Mouse (Mus musculus) left cerebral cortex, postnatal 10 days (tissue): Measurements from ENCODE around the gene Gm20388. TPM values are rescaled to one million over a fixed set of nuclear protein-coding genes. Genes with fewer than 3 reads are reported as not detected.
"Not testable (repeated sequence)": the region's sequence is repeated elsewhere in the genome, so short reads cannot be mapped to it uniquely, and the experiment has no call there.

ENCODE experiments used
- DNase-seq, 2 experiments: peaks; one replicate each; pipeline ENCODE4 v3.0.0; 2021 to 2022; ENCODE audit warnings: low spot score in 2 of 2, mixed read lengths in 1 of 2; ENCODE audit errors: extremely low spot score in 1 of 2
- intact Hi-C: fragments of 180-260 bp; cut with DNase I; formaldehyde crosslinking; loops from one replicate; pipeline ENCODE4 v1.15.1; 2025
- total RNA-seq, 2 experiments: library from RNA; stranded (reverse); gene quantifications; 2 replicates each; pipeline ENCODE4 v1.2.3; 2021

Gm20388 gene
- total RNA-seq, 2 experiments from 2014 or later = 4.4 to 9.0 TPM

DNA sequence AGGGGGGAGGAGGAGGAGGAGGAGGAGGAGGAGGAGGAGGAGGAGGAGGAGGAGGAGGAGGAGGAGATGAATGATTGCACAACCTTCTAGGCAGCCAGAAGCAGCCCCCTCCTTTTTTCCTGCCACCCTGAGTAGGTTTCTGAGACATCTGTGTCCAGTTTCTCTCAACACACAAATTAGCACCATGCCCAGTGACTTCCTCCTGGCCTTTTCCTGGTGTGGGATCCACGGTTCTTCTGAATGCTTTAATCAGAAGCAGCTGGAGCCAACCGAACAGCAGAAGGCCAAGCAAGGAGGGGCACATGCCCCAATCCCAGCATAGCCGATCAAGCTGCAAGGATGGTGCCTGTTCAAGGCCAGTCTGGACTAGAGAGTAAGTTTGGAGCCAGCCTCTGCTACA is 3889.2 kb downstream of the Gm20388 start:
- intact Hi-C loops = loop anchor here (10.0 kb wide), 1 partner anchor 555 kb away; no protein-coding TSS in a partner anchor
- no peak for DNase-seq

DNA sequence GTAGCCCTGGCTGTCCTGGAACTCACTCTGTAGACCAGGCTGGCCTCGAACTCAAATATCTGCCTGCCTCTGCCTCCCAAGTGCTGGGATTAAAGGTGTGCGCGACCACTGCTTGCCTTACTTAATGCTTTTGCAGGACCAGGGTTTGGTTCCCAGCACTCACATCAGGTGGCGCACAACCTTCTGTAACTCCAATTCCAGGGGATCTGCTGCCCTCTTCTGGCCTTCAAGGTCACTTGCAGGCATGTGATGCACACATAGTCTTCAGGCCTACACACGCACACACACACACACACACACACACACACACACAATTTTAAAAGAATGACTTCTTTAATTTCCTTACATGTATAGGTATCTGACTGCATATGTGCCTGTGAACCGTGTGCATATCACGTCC is 3890.2 kb downstream of the Gm20388 start:
- DNase-seq = no peak
- intact Hi-C loops = no loop called here

DNA sequence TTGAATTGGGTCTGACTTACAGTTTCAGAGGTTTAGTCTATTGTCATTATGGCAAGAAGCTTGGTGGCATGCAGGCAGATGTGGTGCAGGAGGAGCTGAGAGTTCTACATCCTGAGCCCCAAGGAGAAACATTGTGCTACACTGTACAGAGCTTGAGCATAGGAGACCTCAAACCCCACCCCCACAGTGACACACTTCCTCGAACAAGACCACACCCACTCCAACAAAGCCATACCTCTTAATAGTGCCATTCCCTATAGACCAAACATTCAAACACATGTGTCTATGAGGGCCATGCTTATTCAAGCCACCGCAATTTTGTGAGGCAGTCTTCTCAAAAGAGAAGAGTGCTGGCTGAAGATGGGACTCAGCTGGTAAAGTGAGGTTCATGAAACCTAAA is 3890.9 kb downstream of the Gm20388 start:
- no peak for DNase-seq
- intact Hi-C loops = no loop called here

DNA sequence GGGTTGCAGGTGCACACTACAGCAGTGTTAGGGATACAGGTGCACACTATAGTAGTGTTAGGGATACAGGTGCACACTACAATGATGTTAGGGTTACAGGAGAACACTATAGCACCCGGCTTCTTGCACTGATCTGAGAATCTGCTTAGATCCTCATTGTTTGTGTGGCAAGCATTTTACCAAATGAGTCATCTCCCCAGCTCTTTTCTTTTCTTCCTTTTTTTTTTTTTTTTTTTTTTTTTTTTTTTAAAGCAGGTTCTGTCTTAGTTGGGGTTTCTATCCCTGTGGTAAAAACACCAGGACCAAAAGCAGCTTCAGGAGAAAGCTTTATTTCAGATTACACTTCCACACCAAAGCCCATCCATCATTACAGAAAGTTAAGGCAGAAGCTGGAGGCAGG is 3893.0 kb downstream of the Gm20388 start:
- intact Hi-C loops = no loop called here
- DNase-seq = no peak

DNA sequence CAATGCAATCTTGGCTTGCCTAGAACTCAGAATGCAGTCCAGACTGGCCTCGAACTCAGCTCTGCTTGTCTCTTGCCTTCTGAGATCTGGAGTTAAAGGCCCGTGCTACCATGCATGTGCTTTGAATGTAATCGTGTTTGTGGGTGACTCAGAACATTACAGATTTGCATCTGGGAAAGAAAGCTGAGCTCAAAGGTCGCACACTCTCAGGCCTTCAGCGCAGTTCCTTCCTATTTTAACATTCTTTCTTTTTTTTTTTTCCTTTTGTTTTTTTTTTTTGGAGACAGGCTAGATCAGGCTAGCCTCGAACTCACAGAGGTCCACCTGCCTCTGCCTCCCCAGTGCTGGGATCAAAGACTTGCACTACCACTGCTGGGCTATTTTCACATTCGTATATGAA is 3893.9 kb downstream of the Gm20388 start:
- DNase-seq = no peak
- intact Hi-C loops = no loop called here

DNA sequence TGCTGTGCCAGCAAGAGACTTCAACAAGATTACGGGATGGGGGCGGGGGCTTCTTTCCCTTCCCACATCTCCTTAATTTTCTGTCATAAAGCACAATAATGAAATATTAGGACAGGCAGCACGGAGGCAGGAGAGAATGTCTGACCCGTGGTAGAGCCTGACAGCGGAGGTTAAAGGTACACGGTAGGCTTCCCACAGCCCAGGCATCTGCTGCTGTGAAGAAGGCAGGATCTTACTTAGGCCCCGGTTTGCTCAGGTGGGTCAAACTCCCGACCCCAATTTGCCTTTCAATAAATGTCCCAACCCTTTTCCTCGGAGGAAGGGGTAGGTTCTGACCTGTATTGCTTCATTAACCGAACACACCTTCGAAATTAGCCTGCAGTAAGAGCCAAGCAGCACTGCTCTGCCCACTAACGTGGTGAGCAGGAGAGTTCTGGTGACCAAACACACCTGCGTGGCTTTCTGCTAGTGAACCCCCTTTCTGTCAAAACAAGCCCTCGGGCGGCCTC is 3894.6 kb downstream of the Gm20388 start:
- no peak for DNase-seq
- intact Hi-C loops = no loop called here

DNA sequence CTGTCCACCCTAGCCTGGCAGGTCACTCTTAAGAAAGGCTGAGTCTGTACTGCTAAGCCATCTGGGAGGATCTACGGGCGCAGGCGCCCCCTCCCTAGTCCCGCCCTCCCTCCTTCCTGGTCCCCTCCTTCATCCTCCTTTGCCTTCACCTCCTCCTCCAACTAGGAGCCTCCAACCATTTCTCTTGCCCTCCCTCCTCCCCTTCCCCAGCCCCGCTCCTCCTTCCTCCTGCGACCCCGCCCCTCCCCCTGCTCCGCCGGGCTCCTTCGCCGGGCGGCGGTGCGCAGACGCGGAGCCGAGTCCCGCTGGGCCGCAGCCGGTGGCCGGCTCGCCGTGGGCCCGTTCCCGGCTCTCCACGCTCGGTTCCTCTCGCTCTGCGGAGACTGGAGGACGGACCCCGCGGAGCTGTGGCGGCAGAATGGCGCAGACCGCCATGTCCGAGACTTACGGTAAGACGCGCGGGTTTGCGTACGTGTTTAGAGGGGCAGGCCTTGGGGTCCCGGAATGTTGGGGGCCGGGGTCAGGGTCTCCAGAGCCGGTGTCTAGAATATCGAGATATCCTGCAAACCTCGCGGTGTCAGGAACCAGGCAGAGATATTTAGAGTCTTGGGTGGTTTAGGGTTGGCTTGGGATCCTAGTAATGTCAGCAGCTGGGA is 3895.2 kb downstream of the Gm20388 start, which contains the start of gene Rab4a:
Rab4a (plus strand) TSS at position 268 of the 656 bp plus-strand sequence.
- intact Hi-C loops = no loop called here
- peak; percentile 71 to 92 for DNase-seq

DNA sequence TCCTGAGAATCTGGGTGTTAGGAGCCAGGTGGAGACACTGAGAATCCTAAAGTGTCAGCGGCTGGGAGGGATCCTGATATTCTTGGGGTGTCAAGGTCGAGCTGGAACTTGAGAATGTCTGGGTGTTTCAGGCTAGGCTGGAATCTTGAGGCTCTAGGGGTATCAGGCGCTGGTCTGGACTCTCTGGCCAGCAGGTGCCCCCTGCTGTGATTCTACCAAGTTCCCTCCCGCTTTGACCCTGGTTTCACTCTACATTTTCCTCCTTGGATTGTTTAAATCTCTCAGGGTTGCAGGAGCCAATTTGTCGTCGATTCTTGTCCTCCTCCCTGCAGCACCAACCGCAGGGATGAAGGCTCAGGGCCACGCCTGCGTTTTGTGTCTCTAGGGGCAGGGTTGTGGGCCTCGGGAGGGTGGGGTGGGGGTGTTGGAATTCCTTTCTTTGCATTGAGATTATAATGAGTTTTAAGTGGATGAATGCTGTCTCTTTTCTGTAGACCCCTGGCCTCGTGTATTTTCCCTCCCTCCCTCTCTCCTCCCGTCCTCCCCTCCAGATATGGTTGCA is 3895.8 kb downstream of the Gm20388 start:
- intact Hi-C loops = no loop called here
- DNase-seq = no peak

DNA sequence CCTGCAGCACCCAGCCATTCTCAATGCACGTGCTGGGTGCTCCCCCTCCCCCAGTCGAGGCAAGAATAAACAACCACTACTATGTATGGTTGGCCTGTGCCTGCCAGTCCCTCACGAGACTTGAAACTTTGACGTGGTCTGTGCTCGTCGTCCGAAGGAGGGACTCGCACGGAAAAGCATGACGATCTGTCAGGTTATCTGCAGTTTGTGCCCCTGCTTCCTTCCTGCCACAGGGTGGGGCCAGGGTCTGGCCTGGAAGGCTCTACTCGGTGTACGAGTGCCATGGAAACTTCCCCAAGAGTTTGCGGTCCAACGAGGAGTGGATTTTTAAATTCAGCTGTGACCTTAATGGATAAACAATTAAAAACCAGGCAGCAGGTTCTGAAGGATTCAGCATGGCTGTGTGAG is 3896.4 kb downstream of the Gm20388 start:
- intact Hi-C loops = no loop called here
- DNase-seq = no peak

DNA sequence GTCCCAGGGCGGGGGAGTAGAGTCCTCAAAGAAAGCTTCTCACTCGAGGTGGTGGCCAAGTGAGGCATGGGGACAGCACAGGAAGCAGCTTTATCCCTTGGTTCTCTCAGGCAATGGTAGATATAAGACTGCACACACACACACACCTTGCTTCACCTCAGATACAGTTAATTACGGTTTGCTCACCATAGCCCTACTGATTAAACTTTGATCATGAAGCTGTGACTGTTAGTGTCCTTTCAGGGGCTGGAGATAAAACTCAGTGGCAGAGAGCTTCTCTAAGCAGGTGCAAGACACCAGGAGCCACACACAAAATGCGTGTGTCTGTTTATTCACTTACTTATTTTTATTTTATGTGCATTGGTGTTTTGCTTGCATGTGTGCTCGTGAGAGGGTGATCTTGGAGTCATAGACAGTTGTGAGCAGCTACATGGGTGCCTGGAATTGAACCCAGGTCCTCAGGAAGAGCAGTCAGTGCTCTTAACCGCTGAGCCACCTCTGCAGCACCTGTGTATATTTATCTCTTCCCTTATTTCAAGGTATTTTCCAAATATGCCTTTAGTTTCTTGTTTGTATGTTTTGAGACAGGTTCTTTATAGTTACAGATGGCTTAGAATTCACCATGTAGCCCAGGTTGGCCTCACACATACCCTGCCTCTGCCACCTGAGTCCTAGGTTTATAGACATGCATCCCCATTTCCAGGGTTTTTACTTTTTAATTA is 3897.4 kb downstream of the Gm20388 start:
- intact Hi-C loops = no loop called here
- DNase-seq = no peak

DNA sequence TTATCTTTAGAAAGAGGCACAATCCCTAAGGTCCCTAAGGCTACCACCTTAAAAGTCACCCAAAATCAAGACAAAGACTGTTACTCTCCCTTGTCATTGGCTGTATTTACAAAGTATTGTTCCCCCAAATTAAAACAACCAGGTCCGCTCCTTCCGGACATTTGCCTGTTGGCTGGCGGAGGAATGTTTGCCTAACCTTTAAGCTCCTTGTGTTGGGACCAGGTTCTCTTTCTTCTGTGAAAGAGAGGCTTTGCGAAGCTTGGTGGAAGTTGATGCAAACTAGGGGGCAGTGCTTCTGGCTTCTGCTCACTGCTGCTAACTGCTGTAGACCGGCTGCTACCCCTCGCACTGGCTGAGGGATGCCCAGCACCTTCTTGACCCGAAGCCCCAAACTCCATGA is 3898.0 kb downstream of the Gm20388 start:
- no peak for DNase-seq
- intact Hi-C loops = no loop called here

DNA sequence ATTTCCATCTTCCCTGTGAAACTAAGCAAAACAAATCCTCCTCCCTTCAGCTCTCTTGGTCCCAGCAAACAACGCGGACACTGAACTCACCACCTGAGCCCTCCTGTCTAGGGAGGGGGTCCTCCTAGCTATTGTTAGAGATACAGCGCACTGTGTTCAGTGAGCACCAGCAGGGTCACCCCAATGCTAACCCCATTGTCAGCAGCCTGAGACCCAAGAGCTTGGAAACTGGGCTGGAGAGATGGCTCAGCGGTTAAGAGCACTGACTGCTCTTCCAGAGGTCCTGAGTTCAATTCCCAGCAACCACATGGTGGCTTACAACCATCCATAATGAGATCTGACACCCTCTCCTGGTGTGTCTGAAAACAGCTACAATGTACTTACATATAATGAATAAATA is 3898.7 kb downstream of the Gm20388 start:
- DNase-seq, intact Hi-C loops: not testable (repeated sequence)

DNA sequence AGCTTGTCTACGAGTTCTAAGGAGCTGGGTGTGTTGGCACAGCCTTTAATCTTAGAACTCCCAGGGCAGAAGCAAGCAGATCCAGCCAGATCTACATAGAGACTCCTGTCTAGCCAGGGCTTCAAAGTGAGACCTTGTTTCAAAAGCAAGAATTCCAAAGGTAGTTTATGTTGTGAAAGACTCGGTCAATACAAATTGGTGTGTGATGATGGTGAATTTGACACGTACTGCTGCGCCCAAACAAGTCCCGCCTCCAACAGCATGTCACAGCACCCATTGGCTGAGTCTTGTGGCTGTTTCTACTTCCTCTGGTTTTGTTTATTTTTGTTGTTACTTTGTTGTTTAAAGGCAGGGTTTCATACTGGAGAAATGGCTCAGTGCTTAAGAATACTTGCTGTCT is 3901.6 kb downstream of the Gm20388 start:
- no peak for DNase-seq
- intact Hi-C loops = no loop called here

DNA sequence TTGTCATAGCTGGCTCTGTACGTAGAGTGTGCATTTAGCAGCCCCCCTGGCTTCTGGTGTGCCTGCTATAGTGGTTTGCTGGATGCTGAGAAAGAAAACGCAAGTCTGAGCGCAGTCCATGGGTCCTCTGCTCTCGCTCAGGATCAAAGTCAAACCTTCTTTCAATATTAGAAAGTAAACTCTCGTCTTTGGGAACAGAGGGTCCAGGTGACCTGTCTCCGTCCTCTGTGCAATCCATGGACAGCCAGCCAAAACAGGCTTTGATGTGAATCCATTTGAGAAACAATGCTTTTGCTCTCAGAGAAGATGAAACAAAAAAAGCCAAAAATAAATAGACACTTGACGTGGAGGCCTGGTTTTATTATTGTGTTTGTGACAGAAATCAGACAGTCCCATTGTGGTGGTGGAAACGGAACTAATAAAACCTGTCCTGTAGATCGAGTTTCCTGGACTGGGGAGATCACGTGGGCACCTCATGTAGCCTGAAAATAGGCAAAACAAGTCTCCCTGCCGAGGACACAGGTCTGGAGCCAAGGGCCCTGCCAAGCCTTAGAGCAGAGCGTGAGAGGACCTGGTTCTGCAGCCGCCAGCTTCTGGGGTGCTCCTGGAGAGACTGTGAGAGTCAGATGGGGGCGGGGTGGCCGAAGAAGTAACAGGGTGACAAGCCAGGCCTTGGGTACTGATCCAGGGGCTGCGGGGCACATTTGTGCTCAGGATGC is 3902.7 kb downstream of the Gm20388 start:
- peak in 1 of 2 experiments; percentile 51 for DNase-seq
- intact Hi-C loops = no loop called here

DNA sequence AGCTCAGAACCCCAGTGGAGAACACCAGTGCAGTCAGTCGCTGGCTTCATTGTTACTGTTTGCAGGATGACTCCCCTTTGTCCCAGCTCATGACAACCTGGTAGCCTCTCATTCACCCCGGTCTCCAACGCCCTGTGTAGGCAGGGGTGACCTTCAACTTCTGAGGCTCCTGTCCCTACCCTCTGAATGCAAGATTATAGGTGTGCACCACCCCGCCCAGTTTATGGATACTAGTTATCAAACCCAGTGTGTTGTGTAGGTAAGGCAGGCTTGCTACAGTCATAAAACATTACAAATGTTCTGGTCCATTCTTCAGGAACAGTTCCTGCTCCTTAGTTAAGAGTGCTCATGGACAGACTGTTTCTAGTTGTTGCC is 3903.2 kb downstream of the Gm20388 start:
- intact Hi-C loops = no loop called here
- DNase-seq = no peak

DNA sequence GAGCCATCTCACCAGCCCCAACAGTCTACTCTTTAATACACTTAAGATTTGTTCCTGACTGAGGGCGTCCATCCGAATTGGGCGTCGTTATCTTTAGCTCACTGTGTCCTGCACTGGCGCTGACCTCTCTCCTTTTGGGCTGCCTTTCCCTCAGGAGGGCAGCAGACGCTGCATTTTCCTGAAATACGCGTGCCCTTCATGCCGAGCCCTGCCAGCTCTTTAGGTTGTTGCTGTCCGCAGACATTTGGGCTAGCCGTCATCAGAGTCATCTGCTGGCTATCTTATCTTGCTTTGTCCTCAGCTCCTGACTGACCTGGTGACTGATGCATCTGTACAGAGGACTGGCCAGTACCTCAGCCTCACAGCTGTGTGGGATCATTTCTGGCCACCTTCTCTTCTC is 3904.7 kb downstream of the Gm20388 start:
- DNase-seq = no peak
- intact Hi-C loops = no loop called here

DNA sequence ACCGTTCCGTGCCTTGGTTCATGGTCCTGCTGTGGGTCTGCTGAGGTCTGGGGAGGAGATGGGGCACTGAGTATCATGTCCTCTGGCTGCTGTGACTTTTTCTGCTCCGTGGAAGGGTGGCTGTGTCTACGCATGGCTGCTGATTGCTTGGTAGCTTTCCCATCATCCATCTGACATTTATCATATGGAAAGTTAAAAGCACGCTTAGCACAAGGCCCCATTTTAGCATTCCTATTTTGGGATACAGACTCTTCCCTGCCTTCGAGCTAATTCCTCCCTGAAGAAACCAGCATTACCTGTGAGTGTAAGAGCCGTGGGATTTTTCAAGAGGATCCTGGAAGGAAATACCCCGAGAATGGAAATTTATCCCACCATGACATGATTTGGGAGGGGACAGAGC is 3906.3 kb downstream of the Gm20388 start:
- intact Hi-C loops = no loop called here
- no peak for DNase-seq

DNA sequence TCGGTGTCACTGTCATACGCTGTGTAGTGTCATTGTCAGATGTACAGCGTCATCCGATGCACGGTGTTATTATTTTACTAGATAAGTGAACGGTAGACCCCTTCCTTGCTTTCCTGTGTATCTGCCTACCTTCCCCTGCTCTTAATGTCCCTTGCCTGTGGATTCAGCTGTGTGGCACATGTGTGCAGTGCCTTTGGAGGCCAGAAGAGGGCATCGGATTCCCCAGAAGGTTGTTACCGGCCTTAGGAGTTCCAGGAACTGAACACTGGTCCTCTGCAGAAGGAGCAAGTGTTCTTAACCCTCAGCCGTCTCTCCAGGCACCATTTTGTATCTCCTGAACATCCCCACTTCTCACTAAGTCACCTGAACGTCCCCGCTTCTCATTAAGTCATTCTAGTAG is 3907.1 kb downstream of the Gm20388 start:
- intact Hi-C loops = no loop called here
- no peak for DNase-seq
